Mouse (Mus musculus): ENCODE measurements around the gene Tprgl. TPM values are rescaled to one million over a fixed set of nuclear protein-coding genes. Genes with fewer than 3 reads are reported as not detected.

Tprgl gene
- total RNA-seq (2022): 100 to 1,000 TPM; 186 to 217 (median 196) TPM

DNA sequence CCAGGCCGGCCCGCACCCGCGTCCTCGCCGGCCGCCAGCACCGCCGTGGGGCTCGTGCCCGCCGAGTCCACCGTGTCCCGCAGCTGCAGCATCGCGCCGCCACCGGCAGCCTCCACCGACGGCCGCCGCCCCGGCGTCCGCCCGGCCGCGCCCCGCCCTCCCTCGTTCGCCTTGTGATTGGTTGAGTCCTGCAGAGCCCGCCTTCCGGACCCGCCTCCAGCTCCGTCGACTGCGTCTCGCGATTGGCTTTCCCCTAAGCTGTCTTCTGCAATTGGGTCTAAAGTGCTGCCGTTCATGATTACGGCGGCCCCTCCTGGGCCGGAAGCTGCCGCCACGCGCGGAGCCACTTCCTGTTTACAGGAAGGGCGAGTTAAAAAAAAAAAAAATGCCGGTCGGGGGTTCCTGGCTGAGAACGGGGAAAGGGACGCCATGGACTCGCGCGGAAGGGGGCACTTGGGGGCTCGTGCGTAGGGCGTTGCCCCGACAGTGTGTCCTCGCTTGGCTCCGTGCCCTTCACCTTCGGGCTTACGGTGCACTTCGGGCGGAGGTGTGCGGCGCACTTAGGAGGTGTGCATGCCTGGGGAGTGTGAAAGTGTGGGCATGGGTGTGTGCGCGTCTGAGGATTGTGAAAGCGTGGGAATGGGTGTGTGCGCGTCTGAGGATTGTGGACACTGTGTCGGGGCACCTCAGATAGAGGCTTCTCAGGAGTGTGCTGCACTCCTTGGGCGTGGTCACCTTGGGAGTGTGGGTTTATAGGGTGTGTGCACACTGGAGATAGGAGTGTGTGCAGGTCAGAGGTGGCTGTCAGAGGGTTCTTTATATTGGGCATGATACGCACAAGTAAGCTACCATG, at the start of gene Tprgl:
Gene Tprgl, minus strand, starts transcription at position 129 of the 853 bp plus-strand sequence.
- DNase-seq: peak; percentile 95

DNA sequence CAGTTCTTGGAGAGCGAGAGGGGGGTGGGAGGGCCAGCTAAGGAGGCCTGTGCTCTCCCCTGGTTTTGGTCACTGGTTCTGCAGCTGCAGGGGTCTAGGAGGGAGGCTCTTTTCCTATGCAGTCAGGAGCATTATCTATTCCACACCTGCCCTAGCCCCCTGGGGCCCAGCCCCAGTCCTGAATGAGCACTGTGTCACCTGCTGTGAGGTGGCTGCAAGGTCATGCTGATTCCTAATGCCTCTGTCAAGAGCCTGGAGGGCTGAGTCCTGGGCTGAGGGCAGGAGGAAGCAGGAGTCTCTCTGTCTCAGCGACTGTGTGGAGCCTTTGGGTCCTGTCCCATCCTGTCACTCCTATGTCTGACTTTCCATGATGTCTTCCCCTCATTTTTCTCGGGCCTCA, 49.4 kb upstream of the Tprgl start:
- DNase-seq: no peak

DNA sequence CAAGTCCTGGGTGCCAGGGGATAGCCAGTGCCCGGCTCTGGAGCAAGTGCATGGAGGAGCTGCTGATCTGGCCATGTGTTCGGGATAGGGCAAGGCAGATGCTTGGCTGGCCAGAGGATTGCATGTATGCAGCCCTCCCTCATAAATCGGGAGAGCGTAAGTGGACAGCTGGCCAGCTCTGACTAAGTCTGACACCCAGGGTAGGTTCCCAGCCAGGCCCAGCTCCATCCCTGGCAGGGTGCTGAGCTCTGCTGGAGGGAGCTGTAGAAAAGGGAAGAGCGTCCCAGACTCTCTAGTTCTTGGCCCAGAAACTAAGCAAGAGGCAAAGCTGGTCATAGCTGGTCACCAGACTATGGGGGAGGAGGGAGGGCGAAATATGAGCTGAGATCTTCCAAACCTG, 48.6 kb upstream of the Tprgl start:
- DNase-seq: no peak

DNA sequence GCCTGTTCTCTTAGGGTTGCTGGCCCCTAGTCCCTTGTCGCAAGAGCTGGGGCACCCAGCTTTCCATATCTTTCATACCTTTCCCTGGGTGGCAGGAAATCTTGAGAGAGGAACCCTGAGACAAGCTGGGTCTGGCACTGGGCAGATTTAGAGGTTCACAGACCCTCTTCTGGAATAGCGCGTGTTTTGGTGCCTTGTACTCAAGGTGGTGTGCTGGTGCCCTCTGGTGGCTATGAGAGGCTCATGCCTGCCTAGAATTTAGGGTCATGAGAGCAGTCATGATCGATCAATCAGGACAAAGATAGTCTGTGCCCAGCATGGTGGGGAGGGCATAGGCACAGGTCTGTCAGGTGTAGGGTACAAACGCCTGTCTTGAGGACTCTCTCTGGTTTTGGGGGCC, 46.8 kb upstream of the Tprgl start:
- no peak for DNase-seq

DNA sequence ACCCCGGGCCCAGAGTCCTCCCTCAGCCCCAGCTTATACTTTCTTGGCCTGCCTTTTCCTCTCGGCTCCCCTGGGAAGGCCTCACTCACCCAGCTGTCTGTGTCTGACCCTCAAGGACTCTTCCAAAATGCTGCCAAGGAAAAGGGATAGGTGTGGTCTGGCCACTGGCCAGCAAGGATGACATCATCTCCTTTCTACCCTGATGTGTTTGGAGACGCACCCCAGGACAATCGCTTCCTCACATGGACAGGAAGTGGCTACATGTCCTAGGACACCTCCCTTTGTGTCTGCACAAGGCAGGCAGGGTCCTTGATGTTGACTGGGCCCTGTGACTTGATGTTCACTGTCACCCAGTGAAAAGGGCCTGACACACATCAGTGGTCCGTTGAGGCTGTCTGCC, 44.9 kb upstream of the Tprgl start:
- peak; percentile 66 for DNase-seq

DNA sequence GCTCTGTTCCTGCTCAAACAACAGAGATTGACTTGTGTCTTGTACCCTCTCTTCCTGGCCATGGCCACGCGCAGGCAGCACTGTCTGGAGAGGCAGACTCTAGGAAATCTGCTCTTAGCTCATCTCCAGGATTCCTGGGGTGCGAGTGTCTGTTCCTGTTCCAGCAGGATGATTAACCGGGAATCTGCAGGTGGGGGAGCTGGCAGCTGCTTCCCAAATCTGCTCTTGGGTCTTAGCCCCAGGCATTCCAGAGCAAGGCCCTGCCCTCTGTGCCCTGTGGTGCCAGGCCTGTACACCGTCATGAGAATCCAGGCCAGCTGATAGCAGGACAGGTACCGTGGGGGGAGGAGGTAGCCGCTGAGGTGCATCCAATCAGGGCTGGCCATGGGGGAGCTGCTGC, 44.1 kb upstream of the Tprgl start:
- no peak for DNase-seq

DNA sequence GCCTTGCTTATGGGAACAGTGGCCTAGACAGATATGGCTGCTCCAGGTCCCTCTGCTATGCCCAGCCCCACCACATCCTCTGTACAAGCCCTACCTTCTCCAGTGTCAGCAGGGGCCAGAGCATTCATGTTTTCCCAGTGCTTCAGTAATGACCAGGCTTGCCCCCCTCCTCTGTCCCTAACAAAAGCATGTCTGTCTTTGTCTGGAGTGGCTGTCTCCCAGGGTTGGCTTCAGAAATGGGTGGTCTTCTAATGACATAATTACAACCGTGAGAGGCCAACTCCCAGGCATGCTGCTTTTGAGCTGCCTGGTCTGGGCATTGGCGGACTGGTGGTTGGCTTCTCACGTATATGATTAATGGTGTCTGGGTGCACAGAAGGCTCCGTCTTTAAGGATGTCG, 41.0 kb upstream of the Tprgl start:
- no peak for DNase-seq

DNA sequence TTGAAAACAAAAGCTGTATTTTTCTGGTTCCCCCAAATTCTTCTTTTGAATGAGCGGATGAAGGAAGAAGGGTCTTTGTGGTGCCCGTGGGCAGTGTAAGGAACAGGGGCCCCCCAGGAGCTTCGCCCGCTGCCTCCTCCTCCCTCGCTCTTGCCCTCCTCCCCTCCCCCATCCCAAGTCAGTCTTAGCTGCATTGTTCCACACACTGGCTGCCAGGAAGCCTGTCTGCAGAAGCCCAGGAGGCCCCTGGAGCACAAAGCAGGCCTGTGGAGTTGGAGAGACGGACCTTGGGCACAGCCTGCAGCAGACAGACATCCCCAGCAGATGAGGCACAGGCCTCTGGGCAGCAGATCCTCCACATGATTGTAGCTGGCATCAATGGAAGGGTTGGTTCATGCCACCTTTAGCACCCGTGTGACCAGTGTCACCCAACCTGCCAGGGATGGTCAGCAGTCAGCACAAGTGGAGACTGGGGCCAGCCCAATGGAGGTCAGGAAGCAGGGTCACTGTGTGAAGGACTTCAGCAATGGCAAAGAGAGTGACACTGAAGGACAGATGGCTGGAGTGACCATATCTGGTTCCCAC, 38.0 kb upstream of the Tprgl start:
- DNase-seq: no peak

DNA sequence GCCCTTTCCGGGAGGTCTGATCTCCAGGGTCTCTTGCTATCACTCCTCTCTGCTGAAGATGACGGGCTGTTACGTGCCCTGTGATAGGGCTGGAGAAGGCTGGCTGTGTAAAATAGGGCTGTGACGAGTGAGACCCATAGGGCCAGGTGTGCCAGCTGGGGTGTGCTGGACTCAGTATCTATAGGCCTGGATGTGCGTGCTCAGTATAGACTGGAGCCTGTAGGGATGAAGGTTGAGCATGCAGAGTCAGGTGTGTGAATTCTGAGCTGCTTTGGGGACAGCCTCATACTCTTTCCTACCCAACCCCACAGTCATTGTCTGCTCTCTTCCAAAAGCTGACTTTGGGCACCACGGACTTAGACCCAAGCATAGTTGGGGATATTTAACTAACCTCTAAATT, 37.5 kb upstream of the Tprgl start:
- DNase-seq: no peak

DNA sequence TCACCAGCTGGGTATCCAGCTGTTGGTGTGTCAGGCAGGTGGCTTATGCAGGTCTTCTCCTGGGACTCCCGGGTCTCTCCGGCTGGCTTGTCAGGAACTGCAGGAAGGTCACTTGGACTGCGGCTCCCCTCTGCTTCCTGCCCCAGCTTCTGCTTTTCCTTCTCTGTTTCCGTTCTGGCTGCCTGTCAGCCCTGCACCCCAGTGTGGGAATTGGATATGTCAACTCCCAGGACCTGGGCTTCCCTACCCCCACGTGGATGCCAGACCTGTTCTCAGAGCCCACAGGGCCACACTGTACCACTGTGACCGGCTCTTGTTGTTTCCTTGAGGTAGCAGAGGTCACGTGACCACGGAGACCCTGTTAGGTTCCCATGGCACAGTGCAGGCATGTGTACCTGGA, 28.5 kb upstream of the Tprgl start:
- no peak for DNase-seq

DNA sequence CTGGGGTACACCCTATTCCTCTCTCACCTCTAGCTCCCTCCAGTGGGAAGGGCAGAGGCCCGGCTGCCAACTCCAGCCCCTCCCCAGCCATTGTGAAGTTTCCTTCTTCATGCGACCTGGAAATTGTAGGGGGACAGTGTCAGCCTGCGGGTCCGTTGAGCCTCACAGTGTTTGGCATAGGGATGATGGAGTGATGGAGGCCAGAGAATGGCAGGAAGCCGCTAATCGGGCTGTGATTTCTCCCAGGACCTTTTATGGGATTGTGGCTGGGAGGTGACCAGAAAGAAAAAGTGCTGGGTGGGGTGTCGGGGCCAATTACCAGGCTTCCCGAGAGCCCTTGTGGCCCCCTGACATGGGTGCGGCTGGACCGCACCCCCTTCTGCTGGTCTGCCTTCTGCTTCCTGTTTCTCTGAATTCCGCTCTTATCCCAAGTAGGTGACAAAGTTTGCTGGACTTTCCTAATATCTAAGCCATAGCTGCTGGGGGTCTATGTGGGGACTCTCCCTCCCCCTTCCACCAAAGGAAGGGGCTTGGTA, 25.6 kb upstream of the Tprgl start:
- no peak for DNase-seq

DNA sequence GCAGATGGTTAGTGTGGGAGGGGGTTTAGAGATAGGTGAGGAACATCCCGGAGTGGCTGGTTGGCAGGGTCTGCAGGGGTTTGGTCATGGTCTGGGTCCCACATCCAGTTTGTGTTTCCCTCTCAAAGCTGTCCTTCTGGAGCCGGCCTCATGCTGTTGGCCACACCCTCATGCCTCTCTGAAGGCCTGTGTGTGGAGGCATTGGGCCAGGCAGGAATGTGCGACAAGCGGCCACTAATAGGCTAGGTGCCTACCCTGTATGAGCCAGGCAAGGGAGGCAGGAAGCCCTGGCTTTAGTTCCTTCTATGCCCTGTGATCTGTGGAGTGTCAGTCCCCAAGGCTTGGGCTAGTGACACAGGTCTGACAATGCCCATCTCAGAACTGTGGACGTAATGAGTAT, 24.5 kb upstream of the Tprgl start:
- no peak for DNase-seq

DNA sequence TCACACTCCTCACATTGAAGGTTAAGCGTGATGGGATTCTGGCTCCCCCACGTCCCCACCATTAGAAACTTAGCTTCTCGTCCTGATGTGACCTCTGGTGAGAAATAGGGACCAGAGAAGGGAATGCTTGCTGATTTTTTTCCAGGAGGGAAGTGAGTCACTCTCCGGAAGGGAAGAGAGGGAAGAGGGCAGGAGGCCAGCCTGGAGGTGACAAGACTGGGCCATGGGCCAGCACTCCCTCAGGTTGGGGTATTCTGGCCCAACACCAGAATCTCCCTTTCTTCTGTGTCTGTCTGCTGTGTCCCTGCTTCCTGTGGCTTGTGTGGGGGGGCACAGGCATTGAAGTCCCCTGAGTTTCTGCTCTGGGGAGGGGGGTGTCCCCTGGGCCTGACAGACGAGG, 23.1 kb upstream of the Tprgl start:
- no peak for DNase-seq

DNA sequence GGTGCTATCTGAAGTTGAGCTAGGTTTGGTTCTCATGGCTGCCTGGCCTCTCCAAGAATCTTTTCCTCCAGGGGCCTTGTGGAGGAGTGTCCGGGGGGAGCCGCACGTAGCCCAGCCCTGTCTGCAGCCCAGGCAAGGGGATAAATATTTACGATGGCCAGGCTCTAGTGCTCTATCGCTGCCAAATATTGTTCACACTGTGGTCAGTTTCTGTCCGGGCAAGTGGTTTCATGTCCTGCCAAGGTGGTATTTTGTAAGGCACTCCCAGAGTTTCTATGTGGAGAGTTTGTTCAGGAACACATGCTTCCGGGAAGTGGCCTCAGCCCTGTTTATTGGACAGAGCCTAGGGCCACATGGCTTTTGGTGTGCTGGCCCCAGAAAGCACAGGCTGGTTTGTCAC, 20.5 kb upstream of the Tprgl start:
- no peak for DNase-seq

DNA sequence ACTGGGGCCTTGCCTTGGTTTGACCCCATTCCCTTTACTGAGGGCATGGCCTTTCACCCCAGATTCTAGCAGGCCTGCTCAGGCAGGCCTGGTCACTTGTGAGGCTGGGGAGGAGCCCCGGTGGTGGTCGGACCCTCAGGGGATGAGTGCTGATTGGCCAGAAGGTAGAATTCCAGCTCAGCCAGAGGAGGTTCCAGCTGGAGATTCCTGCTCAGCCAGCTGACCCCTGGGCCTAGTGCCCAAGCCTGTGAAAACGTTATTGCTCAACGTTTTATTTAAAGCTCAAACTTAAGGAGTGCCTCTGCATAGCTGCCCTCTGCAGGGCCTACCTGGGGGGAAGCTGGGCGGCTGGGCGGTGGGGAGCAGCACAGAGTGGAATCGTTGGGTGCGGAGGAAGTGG, 16.8 kb upstream of the Tprgl start:
- DNase-seq: no peak

DNA sequence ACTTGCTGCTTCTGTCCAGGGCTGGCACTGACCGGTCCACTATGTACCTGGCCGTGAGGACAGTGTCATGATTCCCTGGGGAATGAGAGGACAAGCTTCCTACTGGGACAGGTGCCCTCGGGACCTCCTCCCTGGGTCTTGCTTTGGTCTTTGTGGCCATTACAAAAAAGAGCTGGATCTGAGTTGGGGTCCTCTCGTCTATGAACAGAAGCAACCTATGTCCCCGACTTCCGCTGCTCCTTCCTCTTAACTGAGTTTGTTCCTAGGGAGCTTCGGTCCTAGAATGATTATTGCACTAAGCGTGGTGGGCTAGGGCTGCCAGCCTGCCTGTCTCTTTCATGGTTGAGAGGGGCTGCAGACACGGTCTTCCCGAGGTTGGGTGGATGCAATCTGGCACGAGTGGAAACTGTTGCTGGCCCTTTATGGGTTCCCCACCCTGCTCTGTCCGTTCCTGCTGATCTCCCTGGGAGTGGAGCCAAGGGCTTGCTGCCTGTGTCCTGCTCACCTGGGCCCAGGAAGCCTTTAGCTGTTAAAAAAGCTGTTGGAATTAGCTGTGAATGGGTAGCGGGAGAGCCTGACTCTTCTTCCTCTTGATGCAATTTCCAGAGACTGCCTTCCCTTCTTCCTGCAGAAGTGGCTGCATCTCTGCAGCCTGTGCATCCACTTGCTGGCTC, 11.6 kb upstream of the Tprgl start:
- no peak for DNase-seq

DNA sequence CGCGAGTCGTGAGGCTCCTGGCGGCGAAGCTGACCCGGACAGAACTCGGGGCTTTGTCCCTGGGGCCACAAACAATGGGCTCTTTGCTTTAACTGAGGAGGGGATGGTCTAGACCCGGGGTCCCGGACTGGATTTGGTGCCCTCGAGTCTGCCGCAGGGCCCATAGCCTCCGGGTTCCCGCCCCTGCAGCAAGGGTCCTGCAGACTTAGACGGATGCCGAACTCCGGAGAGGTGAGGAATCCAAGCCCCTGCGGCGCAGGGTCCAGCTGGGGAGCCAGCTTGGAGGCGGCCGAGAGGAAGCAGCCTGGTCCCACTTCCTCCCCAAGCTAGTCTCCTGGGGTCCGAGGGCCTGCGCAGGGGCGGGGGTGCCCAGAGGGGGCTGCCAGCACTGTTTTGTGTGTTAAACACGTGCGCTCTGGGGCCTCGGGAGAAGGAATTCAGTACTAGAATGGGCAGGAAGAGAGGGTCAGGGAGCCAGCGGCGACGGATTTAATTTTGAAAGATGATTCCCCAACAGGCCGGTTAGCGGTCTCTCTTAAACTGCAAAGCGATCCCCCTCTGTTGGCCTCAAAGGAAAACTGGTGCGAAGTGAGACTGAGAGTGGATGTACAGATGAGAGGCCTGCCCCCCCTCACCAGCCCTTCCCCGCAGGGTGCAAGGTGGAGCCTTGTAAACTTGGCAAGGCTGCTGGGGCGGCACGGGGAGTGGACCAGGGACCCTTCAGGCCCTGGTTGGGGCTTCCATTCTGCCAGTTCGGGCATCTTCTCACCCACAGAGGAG, 10.9 kb upstream of the Tprgl start:
- DNase-seq: no peak

DNA sequence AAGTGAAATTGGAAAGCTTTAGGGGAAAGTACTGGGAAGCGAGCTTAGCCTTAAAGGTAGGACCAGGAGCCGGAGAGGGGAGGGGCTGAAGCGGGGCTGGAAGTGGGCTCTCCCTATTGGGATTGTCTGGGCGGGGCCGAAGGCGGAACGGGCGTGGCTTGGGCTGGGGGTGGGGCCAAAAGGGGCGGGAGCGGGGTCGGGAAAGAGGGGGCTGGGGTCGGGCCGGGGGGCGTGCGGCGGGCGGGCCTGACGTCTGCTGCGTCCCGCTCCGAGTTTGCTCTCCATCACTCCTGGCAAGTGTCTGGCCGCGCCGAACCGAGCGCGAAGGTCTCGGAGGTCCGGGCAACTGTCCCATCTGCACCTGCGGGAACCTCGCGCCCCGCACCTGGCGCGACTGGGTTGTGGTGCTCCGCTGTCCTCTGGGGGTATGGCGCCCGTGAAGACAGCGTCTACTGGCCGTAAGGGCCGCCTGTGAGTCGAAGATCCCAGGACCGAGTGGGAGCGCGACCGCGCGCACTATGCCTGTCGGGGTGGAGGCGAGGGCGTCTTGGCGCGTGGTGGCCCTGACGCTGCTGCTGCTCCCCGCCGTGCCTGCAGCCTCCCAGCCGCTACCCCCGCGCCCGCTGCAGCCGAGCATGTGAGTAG, 10.2 kb upstream of the Tprgl start, which contains the start of gene Megf6:
Gene Megf6, plus strand, starts transcription at position 225 of the 645 bp plus-strand sequence.
- no peak for DNase-seq

DNA sequence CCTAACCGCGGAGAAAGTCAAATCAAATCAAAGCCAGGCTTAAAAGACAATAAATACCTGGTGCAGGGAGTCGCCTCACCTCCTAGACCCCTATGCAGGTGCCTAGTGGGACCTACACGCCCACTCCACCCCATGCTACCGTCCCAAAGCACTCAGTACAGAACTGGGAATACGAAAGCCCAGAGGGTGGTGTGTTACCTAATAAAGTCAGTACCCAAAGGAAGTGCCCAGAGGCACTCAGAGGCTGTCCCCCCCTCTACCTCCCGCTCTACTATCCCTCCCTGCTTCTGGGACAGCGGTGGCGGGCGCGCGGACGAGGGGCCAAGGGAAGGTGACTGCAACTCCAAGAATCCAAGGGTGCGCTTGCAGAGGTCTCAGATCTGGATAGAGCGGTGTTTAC, 9.6 kb upstream of the Tprgl start:
- DNase-seq: no peak

DNA sequence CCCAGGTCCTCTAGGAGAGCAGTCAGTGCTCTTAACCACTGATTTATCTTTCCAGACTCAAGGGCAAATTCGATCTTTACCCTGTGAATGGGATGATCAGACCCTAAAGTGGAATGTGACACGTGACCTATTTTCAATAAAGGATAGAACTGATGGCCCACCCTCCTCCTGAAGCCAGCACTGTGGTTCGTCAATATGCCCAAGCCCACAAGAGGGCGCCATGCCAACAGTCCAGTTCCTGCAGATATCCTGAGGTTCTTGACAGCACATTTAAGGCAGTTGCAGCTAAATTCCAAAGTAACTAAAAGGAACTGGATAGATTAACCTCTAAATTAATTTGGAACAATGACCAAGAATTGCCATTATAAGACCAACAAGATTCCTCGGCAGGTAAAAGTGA, 6.6 kb upstream of the Tprgl start:
- no peak for DNase-seq

DNA sequence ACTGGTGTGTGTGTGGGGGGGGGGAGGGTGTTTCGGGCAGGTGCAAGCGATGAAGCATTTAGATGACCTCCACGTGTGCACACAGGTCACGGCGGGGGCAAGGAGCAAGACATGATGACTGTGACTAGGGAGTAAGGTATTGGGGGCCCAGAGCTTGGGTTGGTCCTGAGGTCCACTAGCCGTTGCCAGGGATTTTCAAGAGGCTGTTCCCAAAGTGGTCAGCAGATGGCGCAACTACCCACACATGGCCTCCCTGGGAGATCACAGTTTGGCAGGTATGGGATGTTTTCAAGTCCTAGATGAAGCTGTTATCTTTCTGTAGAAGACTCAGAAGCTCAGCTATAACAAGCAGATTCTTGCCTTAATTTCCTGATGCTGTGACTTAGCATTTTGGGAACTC, 2.8 kb upstream of the Tprgl start:
- no peak for DNase-seq

DNA sequence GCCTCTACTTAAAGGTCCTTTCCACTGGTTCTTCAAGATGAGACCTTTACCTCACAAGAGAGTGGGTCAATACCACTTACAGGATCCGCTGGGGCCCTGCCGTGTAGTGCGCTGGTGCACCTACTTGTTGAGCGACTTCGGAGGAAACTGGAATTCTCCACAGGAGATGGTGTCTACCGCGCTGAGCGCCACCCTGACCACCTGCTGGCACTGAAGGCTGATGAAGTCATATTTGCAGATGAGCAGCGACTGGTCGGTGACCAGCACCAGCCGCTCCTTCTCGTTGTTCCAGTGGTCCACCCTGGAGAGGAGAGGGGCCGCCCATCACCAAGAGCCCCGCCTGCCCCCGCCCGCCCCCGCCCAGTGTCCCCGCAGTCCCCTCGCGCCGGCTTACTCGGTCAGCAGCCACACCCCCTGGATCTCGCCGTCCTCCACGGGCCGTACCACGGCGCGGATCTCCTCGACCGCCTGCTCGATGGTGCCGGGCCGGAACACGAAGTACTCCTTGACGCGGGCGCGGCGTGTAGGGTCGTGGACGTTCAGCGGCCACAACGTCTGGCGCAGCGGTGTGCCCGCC, 417 bp downstream of the Tprgl start:
- peak; percentile 39 for DNase-seq
